Comparison of ENCODE assay signal across 22 mouse cellular contexts in genomic region chr11:108897034-108897433, GRCm38 (mm10). TPM values are rescaled to one million over a fixed set of nuclear protein-coding genes. Genes with fewer than 3 reads are reported as not detected.
DNase-seq lines count a peak whose midpoint lies in the region; ATAC-seq and TF ChIP-seq lines count a peak whose summit lies in the region.
"Had no signal": no experiment of that assay in that cellular context is flagged by ENCODE, and none has a peak within 500 bp of the region (broad histone marks: within the 10 kb centered on the region; RNA-seq: fewer than 3 reads in every experiment).

No protein-coding gene starts in this region.

- DNase-seq in cerebellum, postnatal 4 days (ENCODE audit: low spot score in 2 of 2): no peak
- DNase-seq in brain, adult 2 months (ENCODE audit: low read depth, low spot score): peak; percentile 96
- peak; percentile 71 to 93 for DNase-seq in cerebellum, adult 2 months
- peak; percentile 74 to 80 for DNase-seq in cerebellum, postnatal 10 days
- DNase-seq in gastrocnemius, postnatal 25 days: no peak
- DNase-seq in heart, postnatal 4 days: no peak
- no peak for DNase-seq in heart, adult 2 months
- DNase-seq: adrenal gland, postnatal 10 days; B cell, adult 2 months; gastrocnemius, postnatal 14 days; heart, postnatal 14 days; kidney, adult 8-10 months had no signal

- no peak overlapping the region for H3K4me3 ChIP-seq in cerebellum, adult 2 months (replicated peaks; ENCODE audit: insufficient read depth, low read depth, low read length)
- no peak overlapping the region for H3K4me3 ChIP-seq in heart, adult 2 months
- H3K4me3 ChIP-seq: embryonic facial prominence, embryonic 13.5 days; forebrain, embryonic 12.5 days; heart, embryonic 15.5 days had no signal

- ATAC-seq in cerebellum, adult (ENCODE audit: insufficient number of reproducible peaks, low FRiP score, low TSS enrichment): peak; percentile 73
- ATAC-seq: CD4-positive, CD25-positive, alpha-beta regulatory T cell, adult 4 months; forebrain, embryonic 16.5 days; hindbrain, embryonic 16.5 days; inflammation-experienced regulatory T-cells, adult 6 months; intestine, postnatal 0 days had no signal

- no peaks in the 10 kb centered on the region for H3K27me3 ChIP-seq in cerebellum, adult 2 months (ENCODE audit: control insufficient read depth, insufficient read depth, low read length)
- H3K27me3 ChIP-seq in heart, adult 2 months (ENCODE audit: control insufficient read depth, insufficient read depth, low read length): no peaks in the 10 kb centered on the region
- H3K27me3 ChIP-seq: embryonic facial prominence, embryonic 13.5 days had no signal

- WGBS in cerebellum, adult 2 months: 6% methylated on average over 4 of the region's 4 CpGs
- 59% methylated on average over 4 of the region's 4 CpGs for WGBS in heart, adult 2 months

- no peaks in the 10 kb centered on the region for H3K79me2 ChIP-seq in heart, adult 2 months (replicated peaks; ENCODE audit: control insufficient read depth, insufficient read depth, low read length)

- TF ChIP-seq CTCF in cerebellum, adult 2 months (IDR thresholded peaks at IDR 0.05; ENCODE audit: borderline replicate concordance, insufficient read depth, low read depth, low read length): no peak
- TF ChIP-seq CTCF in heart, adult 2 months (IDR thresholded peaks at IDR 0.05): no peak

- TF ChIP-seq POLR2A in cerebellum, adult 2 months (IDR thresholded peaks at IDR 0.05; ENCODE audit: borderline replicate concordance, insufficient read depth, low read length): no peak
- no peak for TF ChIP-seq POLR2A in heart, adult 2 months (IDR thresholded peaks at IDR 0.05; ENCODE audit: insufficient read depth, low read depth, low read length)

- intact Hi-C loops in heart, adult 2 months (cut with DNase I): no loop called here

- TF ChIP-seq EP300 in heart, adult 2 months (IDR thresholded peaks at IDR 0.05; ENCODE audit: insufficient read depth, low read depth, low read length): no peak

- no peak overlapping the region for H3K9ac ChIP-seq in heart, adult 2 months (ENCODE audit: low read depth, low read length)
- H3K9ac ChIP-seq: embryonic facial prominence, embryonic 13.5 days; forebrain, embryonic 12.5 days; heart, embryonic 15.5 days had no signal

- H3K27ac ChIP-seq in cerebellum, adult 2 months (ENCODE audit: insufficient read depth, low read length): peak overlapping the region; percentile 44; the same call in 1 of the 2 replicates
- H3K27ac ChIP-seq in heart, adult 2 months: no peak overlapping the region
- H3K27ac ChIP-seq: embryonic facial prominence, embryonic 13.5 days; forebrain, embryonic 12.5 days; heart, embryonic 15.5 days had no signal

- H3K4me1 ChIP-seq in cerebellum, adult 2 months (ENCODE audit: control insufficient read depth, insufficient read depth, low read length): peaks cover 39% of the 10 kb centered on the region
- H3K4me1 ChIP-seq in heart, adult 2 months (ENCODE audit: control insufficient read depth, insufficient read depth, low read length): no peaks in the 10 kb centered on the region

- no peaks in the 10 kb centered on the region for H3K36me3 ChIP-seq in heart, adult 2 months (ENCODE audit: control insufficient read depth, insufficient read depth, low read length)
- H3K36me3 ChIP-seq: embryonic facial prominence, embryonic 13.5 days; forebrain, embryonic 12.5 days; G1E; heart, embryonic 15.5 days had no signal

RNA-seq across cellular contexts. Expression of gene Axin2, which starts 23.1 kb away (rescaled TPM):
- polyA plus RNA-seq in cerebellum, adult 2 months (2012; rRNA removed): 17.0 and 17.5 TPM in 2 replicates
- 1 to 10 TPM; 9.5 to 9.8 TPM for total RNA-seq in gastrocnemius, postnatal 25 days (2021)
- 1 to 10 TPM; 5.8 to 6.3 TPM for total RNA-seq in heart, postnatal 4 days (2021)
- 1 to 10 TPM; 3.5 to 6.6 TPM for total RNA-seq in heart, adult 2 months (2021)
- 2.7 and 2.8 TPM in 2 replicates for polyA plus RNA-seq in heart, adult 2 months (2012; rRNA removed)
- total RNA-seq: G1E had no signal
- polyA plus RNA-seq: G1E had no signal

Comparison
In these comparisons a context has a peak if more than half of its experiments do, and no peak if none do; other contexts are left out.
1. DNase-seq: peak in brain, adult 2 months (single experiment), cerebellum, adult 2 months (2 of 2) and cerebellum, postnatal 10 days (2 of 2); none in cerebellum, postnatal 4 days (0 of 2), gastrocnemius, postnatal 25 days (single experiment), heart, postnatal 4 days (single experiment) and heart, adult 2 months (0 of 2).